Mouse (Mus musculus) olfactory bulb, adult 2 months (tissue): ENCODE data around the gene Gm7879.

ENCODE experiments used
- CTCF ChIP-seq: fragments of 200-500 bp; IDR thresholded peaks from 2 replicates; pipeline ENCODE4 v1.5.1; 2012; ENCODE audit warnings: low read depth, mild to moderate bottlenecking, low read length, moderate library complexity; ENCODE audit not compliant: insufficient read depth
- POLR2A ChIP-seq: fragments of 200-500 bp; IDR thresholded peaks from 2 replicates; pipeline ENCODE4 v1.6.1; 2012; ENCODE audit warnings: mild to moderate bottlenecking, low read depth, low read length, moderate library complexity; ENCODE audit not compliant: insufficient read depth

DNA sequence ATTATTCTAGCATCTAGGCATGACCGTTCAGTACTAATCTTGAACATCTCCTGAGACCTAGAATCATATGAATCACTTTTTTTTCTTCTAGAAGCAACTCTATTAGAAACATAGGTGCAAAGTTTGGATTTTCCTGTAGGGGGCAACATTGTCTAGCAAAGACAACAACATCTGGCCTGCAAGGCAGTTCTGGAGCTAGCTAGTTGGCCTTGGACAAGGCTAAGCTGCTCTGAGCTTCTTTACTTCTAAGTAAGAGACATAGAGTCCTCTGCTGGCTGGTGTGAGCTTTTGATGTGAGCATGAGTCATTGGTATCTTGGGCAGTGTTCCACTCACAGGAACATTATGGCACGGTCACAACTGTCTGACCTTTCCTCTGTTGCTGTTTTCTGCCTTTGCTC is 18.8 kb upstream of the Gm7879 start:
- TF ChIP-seq CTCF = no peak
- no peak for TF ChIP-seq POLR2A
